Mouse (Mus musculus): Measurements from ENCODE around the gene Gas7.

Gene Gas7

GRCm38 (mm10) chr11:67566704-67567103 is 111.5 kb downstream of the Gas7 start:
- no peak for ATAC-seq (ENCODE audit: insufficient number of reproducible peaks, low FRiP score, low TSS enrichment)

DNA sequence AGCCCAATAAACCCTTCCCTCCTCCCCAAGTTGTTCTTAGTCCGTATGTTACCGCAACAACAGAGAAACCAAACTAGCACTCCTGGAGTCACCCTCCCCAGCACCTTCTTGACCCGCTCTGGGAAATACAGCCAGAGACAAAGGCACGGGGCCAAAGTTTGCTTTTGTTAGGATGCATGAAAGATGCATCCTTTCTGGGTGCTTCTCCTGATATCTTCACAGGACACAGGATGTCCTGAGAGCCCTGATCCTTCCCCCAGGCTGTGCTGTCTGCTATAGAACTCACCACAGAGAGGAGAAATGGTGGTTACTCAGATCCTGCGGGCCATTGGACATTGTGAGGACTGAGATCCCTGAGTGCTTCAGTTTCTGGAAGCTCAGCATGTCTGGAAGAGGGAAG is 111.9 kb downstream of the Gas7 start:
- no peak for ATAC-seq (ENCODE audit: insufficient number of reproducible peaks, low FRiP score, low TSS enrichment)

GRCm38 (mm10) chr11:67567991-67568390 is 112.8 kb downstream of the Gas7 start:
- no peak for ATAC-seq (ENCODE audit: insufficient number of reproducible peaks, low FRiP score, low TSS enrichment)

DNA sequence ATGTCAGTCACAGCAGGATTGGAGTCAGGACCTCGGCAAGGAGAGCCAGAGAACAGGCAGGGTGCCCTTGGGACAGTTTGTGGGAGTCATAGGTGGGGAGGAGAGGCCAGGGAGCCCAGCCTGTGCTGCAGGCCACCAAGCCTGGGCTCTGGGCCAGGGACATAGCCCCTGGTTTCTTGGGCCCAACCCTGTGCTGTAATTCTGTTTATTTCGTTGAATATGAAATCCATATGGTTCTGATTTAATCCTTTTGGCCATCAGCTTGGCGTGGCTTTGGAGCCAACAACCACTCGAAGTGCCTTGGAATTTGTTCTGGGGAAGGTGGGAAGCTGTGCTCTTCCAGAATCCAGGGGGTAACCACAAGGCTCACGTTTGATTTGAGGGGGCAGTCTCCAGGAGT is 113.6 kb downstream of the Gas7 start:
- no peak for ATAC-seq (ENCODE audit: insufficient number of reproducible peaks, low FRiP score, low TSS enrichment)

- ATAC-seq (ENCODE audit: insufficient number of reproducible peaks, low FRiP score, low TSS enrichment): no peak
Measured at GRCm38 (mm10) chr11:67570947-67571346, 115.7 kb downstream of the Gas7 start.

- no peak for ATAC-seq (ENCODE audit: insufficient number of reproducible peaks, low FRiP score, low TSS enrichment)
Measured at GRCm38 (mm10) chr11:67574344-67574743, 119.1 kb downstream of the Gas7 start.

DNA sequence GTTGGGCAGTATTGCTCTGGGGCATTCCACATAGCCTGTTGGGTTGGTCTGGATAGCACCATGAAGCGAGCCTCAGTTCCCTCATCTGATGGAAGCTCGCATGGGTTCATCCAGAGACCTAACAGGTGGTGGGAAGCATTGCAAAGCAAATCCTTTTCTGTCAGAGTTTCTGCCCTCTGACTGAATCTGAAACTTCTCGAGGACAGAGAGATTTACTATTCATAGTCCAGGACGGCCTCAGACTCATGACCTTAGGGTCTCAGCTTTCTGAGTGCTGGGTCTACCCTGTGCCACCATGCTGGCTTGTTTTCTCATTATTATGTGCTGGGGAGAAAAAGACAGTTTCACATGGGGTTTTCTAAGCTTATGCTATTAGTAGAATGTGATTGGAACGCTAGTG is 122.2 kb downstream of the Gas7 start:
- ATAC-seq (ENCODE audit: insufficient number of reproducible peaks, low FRiP score, low TSS enrichment): no peak

- ATAC-seq (ENCODE audit: insufficient number of reproducible peaks, low FRiP score, low TSS enrichment): no peak
Measured at GRCm38 (mm10) chr11:67577994-67578393, 122.8 kb downstream of the Gas7 start.

GRCm38 (mm10) chr11:67579136-67579535 is 123.9 kb downstream of the Gas7 start:
- ATAC-seq (ENCODE audit: insufficient number of reproducible peaks, low FRiP score, low TSS enrichment): no peak

DNA sequence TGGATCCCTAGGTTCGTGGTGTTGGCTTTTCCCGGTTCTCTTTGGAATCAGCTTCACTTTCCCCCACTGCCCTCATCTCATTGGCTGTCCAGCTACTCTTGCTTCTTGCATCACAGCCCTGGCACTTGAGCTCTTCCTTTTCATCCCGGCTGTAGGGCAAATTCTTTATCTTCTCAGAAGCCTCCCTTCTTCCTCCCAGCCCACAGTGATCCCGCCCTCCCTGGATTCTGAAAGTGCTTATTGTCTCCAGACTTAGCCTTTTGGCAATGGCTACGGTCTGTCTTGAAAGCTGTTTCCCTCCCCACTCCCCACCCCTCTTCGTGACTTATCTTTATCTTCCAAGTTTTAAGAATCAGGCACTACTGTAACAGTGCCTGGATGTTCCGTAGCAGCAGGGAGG is 126.3 kb downstream of the Gas7 start:
- no peak for ATAC-seq (ENCODE audit: insufficient number of reproducible peaks, low FRiP score, low TSS enrichment)

GRCm38 (mm10) chr11:67582570-67582969 is 127.3 kb downstream of the Gas7 start:
- ATAC-seq (ENCODE audit: insufficient number of reproducible peaks, low FRiP score, low TSS enrichment): no peak

DNA sequence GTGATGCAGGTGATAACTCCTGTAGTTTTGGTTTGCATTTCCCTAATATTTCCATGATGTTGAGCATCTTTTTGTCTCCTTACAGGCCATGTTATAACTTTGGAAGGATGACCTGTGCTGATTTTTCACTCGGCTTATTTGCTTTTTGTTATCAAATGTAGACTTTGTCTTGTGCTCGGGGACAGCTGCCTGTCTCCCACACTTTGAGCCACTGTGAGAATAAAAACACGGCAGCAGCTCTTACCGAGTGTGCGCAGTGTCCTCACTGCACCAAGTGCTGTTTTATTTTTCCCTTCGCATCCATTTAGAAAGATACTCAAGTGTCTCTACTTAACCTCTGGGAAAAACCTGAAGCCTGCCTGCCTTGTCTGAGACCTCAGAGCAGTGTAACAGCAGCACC is 129.8 kb downstream of the Gas7 start:
- no peak for ATAC-seq (ENCODE audit: insufficient number of reproducible peaks, low FRiP score, low TSS enrichment)

- no peak for ATAC-seq (ENCODE audit: insufficient number of reproducible peaks, low FRiP score, low TSS enrichment)
Measured at GRCm38 (mm10) chr11:67585629-67586028, 130.4 kb downstream of the Gas7 start.

- no peak for ATAC-seq (ENCODE audit: insufficient number of reproducible peaks, low FRiP score, low TSS enrichment)
Measured at GRCm38 (mm10) chr11:67586231-67586994, 131.2 kb downstream of the Gas7 start.

GRCm38 (mm10) chr11:67588196-67588827 is 133.1 kb downstream of the Gas7 start:
- ATAC-seq (ENCODE audit: insufficient number of reproducible peaks, low FRiP score, low TSS enrichment): no peak

DNA sequence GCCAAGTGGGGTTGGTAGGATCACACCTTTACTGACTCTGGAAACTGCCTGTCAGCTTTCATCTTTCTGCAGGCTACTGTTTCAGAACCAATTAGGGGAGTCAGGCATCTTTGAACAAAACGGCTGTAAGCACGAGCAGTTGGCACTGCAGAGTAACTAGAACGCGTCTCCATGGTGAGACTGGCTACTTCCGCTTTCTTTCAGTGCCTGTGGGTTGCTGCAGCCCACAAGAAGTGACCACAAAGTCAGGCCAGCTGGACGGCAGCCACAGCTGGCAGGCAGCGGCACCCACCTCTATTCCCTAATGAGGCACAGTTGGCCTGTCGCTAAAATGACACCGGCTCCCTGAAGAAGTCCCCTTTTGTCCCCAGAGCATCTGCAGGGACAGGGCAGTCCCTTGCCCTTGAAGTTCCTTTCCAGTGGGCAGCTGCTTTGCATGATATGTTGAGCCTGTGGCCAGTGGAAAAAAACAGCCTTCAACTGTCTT is 133.6 kb downstream of the Gas7 start:
- ATAC-seq (ENCODE audit: insufficient number of reproducible peaks, low FRiP score, low TSS enrichment): no peak

GRCm38 (mm10) chr11:67596233-67596632 is 141.0 kb downstream of the Gas7 start:
- ATAC-seq (ENCODE audit: insufficient number of reproducible peaks, low FRiP score, low TSS enrichment): peak; percentile 71

DNA sequence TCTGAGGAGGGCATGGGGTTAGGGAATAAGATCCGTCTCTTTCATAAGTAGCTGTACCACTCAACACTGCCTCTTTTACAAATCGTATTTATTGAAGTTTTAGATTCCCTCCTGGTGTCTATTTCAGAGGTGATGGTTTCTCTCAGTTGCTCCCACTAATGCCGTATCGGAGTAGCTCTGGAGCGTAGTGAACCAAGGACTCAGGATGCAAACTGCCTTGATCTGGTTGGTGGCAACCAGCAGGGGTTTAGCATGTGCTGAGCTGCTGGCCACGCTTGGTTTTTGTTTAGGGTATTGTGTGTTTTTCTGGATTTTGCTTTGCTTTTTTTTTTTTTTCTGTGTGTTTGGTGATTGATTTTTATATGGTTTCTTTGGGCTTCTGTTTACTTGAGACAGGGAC is 141.6 kb downstream of the Gas7 start:
- ATAC-seq (ENCODE audit: insufficient number of reproducible peaks, low FRiP score, low TSS enrichment): no peak

DNA sequence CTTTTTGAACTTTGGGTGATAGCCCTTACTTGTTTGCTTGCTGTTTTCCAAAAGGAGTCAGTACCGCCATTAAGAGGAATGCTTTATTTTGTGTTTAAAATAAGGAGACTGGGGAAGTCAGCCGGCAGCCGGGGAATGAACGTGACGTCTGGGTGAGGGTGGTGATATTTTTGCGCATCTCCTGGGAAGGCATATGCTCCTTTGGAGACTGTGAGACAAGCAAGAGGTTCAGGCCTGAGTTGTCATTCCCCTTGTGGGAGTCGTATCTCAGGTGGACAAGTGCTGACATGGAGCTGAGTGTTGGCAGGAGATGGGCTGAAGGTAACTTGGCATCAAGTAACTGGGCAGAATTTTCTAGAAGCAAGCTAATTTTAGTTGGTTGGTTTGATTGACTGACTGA is 142.2 kb downstream of the Gas7 start:
- ATAC-seq (ENCODE audit: insufficient number of reproducible peaks, low FRiP score, low TSS enrichment): no peak

DNA sequence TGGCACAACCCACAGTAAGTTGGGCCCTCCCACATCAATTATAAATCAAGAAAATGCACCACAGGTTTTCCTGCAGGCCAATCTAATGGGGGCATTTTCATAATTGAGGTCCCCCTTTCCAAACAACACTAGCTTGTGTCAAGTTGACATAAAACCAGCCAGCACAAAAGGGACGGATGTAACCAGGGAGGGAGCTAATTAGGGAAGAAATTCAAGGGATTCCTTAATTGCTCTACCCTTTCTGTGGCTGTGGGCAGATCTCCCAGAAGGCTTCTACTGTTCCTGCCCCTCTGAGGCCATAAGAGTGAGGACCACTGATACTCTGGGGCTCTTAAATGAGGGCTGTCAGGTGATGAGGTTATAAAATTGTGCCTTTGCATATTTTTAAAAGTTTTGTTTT is 143.9 kb downstream of the Gas7 start:
- ATAC-seq (ENCODE audit: insufficient number of reproducible peaks, low FRiP score, low TSS enrichment): no peak

- no peak for ATAC-seq (ENCODE audit: insufficient number of reproducible peaks, low FRiP score, low TSS enrichment)
Measured at GRCm38 (mm10) chr11:67600710-67601430, 145.6 kb downstream of the Gas7 start.
